Comparison of ENCODE assay signal across 8 mouse cellular contexts in the genomic region with DNA sequence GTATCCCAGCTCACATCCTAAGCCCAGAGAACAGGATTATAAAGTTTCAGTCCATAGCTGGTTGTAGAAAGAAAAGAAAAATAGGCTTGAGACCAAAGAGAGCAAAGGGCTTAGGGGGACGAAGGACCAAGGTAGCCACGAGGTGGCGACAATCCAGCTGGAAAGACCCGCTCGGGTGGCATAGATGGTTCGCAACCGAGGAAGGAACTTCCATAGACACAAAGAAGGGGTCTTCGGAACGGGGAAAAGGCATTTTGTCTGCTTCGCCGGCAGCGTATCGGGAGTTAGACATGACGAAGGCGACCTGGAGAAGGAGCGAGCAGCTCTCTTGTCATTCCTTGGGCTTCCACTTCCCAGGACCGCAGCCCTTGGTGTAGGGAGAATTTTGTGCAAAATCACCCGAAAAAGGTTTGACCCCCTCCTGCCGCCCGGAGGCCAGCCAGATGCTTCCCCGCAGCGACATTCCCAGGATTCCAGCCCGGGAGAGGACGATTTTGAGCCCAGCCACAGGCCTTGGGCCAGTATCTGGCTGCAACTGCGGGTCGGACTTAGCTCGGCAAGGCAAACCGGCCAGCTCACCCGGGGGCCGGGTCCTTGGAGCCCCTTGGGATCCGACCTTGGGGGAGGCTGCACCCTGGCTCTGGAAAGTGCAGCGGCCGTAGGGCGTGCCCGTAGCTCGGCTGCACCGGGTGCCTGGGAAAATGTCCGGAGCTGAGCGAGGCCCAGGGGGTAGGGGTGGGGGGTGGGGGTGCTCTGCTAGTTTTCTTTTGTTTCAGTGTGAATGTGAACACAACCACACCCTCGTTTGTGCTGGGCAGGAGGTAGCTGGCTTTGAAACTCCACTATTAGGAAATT.
DNase-seq lines count a peak whose midpoint lies in the region; ATAC-seq and TF ChIP-seq lines count a peak whose summit lies in the region.

No protein-coding gene starts in this region.

- intact Hi-C loops in gastrocnemius, postnatal 36 days (cut with DNase I): loop anchor here (2.0 to 10.0 kb wide), 4 partner anchors 49 to 386 kb away; a partner anchor contains a TSS
- intact Hi-C loops in left cerebral cortex, postnatal 25 days (cut with DNase I): loop anchor here (1.0 to 5.0 kb wide), 5 partner anchors 71 to 381 kb away; a partner anchor contains a TSS

- H3K9me3 ChIP-seq in intestine, embryonic 14.5 days (ENCODE audit: control insufficient read depth, low read length): no peaks in the 10 kb centered on the region

- peak overlapping the region; percentile 90 for H3K27ac ChIP-seq in cortical plate, adult 2 months (ENCODE audit: insufficient read depth, low read length)
- H3K27ac ChIP-seq in intestine, embryonic 14.5 days (ENCODE audit: low read depth): peak overlapping the region; percentile 95

- H3K4me1 ChIP-seq in cortical plate, adult 2 months (ENCODE audit: control insufficient read depth, insufficient read depth, low read length): no peaks in the 10 kb centered on the region
- peaks cover 16% of the 10 kb centered on the region; the same call in 1 of the 2 replicates for H3K4me1 ChIP-seq in intestine, embryonic 14.5 days (replicated peaks; ENCODE audit: control insufficient read depth, insufficient read depth, low read length)

- peak overlapping the region; percentile 89 for H3K9ac ChIP-seq in intestine, embryonic 14.5 days (ENCODE audit: low read length)

- H3K27me3 ChIP-seq in intestine, embryonic 14.5 days (replicated peaks; ENCODE audit: control insufficient read depth, insufficient read depth, low read length): no peaks in the 10 kb centered on the region

- H3K36me3 ChIP-seq in intestine, embryonic 14.5 days (ENCODE audit: control insufficient read depth, insufficient read depth, low read length): no peaks in the 10 kb centered on the region

- peak overlapping the region; percentile 79 for H3K4me2 ChIP-seq in intestine, embryonic 14.5 days (ENCODE audit: low read length)

- WGBS in intestine, embryonic 14.5 days: under 1% methylated on average over 40 of the region's 40 CpGs

- H3K4me3 ChIP-seq in cortical plate, adult 2 months (ENCODE audit: insufficient read depth, low read length): peak overlapping the region; percentile 70
- peak overlapping the region; percentile 56 for H3K4me3 ChIP-seq in intestine, embryonic 14.5 days (ENCODE audit: low read depth, low read length)

- DNase-seq in adrenal gland, adult (ENCODE audit: inconsistent age in 2 of 2, low spot score in 1 of 2): peak; percentile 81 to 93
- peak; percentile 76 for DNase-seq in gastrocnemius, postnatal 36 days
- peak; percentile 89 for DNase-seq in intestine, embryonic 14.5 days (ENCODE audit: low spot score)
- DNase-seq in left cerebral cortex, postnatal 25 days (ENCODE audit: low spot score in 2 of 2): peak; percentile 75 to 79
- DNase-seq in right cerebral cortex, postnatal 25 days: peak; percentile 73
- peak; percentile 62 to 78 for DNase-seq in urinary bladder, postnatal 36 days (ENCODE audit: low spot score in 2 of 2)

- TF ChIP-seq POLR2A in cortical plate, adult 2 months (IDR thresholded peaks at IDR 0.05; ENCODE audit: extremely low read depth, insufficient read depth, low read length): 0 out of 2 replicates have a peak, but pooled peaks have one; percentile 38

- peak; percentile 68 for ATAC-seq in intestine, embryonic 14.5 days (replicated peaks; ENCODE audit: low FRiP score, low TSS enrichment, low read depth)
- peak; percentile 72 for ATAC-seq in megakaryocyte-erythroid progenitor cell, adult 5-6 weeks (replicated peaks; ENCODE audit: low FRiP score, low TSS enrichment, poor library complexity, severe bottlenecking)

- peak; percentile 73 for TF ChIP-seq CTCF in cortical plate, adult 2 months (IDR thresholded peaks at IDR 0.05; ENCODE audit: extremely low read depth, insufficient read depth, low read length)

Comparison
In these comparisons a context has a peak if more than half of its experiments do, and no peak if none do; other contexts are left out.
1. Peak in every context shown above with its lines: DNase-seq, ATAC-seq, H3K4me3 ChIP-seq and H3K27ac ChIP-seq.